Mouse (Mus musculus) ES-E14 (cell line): ENCODE measurements at regions not wholly inside any gene's neighbourhood (a gene's known extent, or its start where the extent isn't known, plus 50 kb on each side); places are given as distances from the start of the nearest gene placed in this dataset.

Experiments
- CHD2 ChIP-seq: IDR thresholded peaks from 2 replicates; pipeline ENCODE4 v1.6.1; 2014; ENCODE audit warnings: mild to moderate bottlenecking, low read depth, low read length, inconsistent platforms
- ZNF384 ChIP-seq: IDR thresholded peaks from 2 replicates; pipeline ENCODE4 v1.6.1; 2012; ENCODE audit warnings: low read depth, low read length, inconsistent platforms

DNA sequence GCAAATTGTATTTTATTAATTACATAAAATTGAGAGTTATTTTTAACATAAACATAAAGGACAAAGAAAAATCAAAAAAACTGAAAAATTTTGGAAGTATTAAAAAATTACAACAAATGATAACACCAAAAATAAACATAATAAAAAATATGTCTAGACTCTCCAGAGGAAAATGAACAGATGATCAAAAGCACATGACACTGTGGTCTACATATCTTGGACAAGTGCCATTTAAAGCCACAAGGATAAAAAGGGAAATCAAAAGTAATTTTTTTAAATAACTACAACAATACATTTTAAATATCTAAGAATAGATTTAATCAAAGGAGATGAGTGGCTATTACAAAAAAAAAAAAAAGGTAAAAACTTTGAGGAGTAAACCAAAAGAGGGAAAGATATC lies 755.6 kb downstream of the Hace1 start:
- TF ChIP-seq ZNF384 (no peak), CHD2 (no peak)
